Mouse (Mus musculus): ENCODE measurements around the gene Sf3b5.
"Not testable (repeated sequence)": the region's sequence is repeated elsewhere in the genome, so short reads cannot be mapped to it uniquely, and the experiment has no call there.

Sf3b5 gene

DNA sequence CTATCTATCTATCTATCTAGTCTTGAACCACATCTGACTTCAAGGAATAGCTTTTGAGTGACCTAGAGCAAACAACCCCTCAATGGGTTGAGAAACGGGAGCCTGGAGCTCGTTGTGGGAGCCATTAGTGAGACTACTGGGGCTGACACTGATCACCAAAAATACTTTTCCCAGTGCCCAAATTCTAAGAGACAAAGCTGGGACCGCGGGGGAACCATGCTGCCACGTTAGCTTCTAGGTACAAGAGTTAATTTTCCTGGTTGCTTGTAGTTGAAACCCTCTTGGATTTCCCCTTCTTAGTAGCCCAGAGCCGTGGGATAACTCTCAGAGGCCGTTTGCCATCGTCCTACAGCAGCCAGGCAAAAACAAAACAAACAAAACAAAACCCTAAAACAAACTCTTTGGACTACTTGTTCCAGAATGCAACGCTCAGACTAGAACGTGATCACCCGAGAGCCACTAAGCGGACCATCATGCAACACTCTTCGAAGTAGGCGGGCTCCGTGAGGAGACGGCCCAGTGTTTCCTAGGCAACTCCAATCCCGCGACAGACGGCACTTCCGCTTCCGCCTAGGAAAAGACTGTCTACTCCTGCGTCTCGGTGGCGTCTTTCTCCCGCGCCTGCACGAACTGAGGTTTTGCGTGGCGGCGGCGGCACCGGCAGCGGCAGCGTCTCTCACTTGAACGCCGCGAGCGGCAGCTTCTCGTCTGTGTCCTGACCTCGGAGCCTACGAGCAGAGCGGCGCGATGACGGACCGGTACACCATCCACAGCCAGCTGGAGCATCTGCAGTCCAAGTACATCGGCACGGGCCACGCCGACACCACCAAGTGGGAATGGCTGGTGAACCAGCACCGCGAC, 3.0 kb downstream of the Sf3b5 start:
- DNase-seq (ENCODE audit: low read depth, low spot score) = peak; percentile 96

DNA sequence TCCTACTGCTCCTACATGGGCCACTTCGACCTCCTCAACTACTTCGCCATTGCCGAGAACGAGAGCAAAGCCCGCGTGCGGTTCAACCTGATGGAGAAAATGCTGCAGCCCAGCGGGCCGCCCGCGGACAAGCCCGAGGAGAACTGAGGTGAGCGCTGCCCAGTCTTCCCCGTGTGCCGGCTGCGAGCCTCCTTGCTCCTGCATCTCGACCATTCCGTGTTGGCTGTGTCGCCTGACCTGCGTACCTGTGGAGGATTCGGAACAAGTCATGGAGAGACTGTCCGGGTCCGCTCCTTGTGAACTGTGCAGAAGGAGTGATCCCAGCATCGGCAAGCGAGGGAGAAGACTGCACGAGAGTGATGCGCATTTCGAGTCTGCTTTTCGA, 3.6 kb downstream of the Sf3b5 start:
- DNase-seq (ENCODE audit: low read depth, low spot score) = no peak

DNA sequence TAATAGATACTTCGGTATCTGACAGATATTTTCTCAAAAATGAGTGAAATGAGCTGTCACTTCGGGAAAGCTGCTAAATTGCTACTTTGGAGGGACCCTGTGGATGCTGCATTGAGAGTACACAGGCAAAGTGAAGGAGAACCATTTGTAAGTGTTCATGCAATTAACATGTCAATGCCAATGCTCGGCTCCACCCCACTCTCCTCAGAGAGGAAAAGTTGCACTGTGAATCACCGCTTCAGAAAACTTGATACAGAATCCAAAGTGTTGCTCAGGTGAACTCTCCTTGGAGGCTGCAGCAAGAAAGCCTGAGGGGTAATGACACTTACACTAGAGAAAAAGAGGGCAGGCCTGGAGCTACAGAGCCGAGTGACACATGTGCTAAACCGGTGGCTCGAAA, 8.9 kb downstream of the Sf3b5 start:
- DNase-seq (ENCODE audit: low read depth, low spot score) = no peak

DNA sequence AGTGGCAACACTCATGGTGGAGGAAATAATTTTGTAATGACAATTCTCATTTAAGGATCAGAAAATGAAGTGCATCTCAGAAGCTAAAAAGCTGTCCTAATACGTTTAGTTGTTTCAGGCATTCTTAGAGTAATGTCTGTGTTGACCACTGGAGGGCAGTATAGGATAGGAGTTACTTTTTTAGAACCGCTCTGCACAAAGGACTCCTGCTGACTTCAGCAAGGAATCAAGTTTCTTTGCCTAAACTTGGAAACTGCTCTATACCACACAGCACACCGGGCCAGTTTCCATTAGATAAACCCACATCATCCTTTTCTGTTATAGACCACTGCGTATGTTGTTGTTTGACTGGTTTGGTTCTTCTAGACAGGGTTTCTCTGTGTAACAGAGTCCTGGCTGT, 11.4 kb downstream of the Sf3b5 start:
- peak; percentile 73 for DNase-seq (ENCODE audit: low read depth, low spot score)

DNA sequence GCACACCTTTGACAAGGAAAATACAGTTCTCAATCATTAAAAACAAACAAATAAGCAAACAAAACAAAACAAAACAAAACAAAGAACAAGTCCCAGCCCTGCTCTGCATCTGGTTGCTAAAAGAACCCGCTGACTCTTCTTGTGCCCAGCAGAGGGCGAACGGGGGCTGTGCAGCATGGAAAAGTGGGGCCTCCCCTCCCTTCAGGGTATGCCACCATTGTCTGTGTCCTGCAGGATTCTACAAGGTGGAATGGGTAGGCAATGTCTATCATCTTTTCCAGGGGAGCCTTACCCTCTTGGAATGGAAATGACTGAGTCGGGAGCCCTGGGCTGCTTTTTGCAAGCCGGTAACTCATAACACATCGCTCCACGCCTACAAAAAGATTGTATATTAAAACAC, 13.4 kb downstream of the Sf3b5 start:
- DNase-seq (ENCODE audit: low read depth, low spot score) = no peak

DNA sequence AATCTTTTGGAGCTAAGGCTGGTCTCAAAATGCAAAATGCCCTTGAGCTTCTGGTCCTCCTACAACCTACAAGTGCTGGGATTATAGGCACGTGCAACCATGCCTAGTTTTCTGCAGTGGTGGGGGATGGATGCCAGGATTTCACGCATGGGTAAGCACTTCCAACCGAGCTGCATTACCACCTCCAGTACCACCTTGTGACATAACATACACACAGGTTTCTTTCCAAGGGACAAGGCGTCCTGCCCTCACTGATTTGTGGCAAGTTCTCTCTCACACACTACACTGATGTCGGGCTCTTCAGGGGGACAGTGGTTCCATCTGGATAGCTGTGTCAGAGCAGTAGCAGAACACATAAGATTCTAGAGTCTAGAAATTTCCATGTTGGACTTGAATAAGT, 13.9 kb downstream of the Sf3b5 start:
- no peak for DNase-seq (ENCODE audit: low read depth, low spot score)

DNA sequence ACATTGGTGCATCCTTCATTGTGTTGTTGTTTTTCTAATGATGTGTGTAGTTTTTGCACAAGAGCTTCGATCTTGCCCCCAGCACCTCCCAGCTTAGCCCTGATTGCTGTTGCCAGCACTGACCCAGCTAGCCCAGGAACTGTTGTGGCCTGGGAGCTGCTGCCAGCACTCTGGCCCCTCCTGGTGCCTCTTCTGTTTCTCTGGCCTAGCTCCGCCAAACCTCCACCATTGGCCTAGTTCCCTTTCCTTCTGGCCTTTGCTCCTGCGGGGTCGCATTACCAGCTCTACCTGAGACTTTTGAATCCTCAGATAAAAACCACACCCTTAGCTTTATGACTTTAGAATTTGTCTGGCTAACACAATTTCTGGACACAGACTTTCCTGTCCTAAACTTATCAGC, 17.0 kb downstream of the Sf3b5 start:
- no peak for DNase-seq (ENCODE audit: low read depth, low spot score)

DNA sequence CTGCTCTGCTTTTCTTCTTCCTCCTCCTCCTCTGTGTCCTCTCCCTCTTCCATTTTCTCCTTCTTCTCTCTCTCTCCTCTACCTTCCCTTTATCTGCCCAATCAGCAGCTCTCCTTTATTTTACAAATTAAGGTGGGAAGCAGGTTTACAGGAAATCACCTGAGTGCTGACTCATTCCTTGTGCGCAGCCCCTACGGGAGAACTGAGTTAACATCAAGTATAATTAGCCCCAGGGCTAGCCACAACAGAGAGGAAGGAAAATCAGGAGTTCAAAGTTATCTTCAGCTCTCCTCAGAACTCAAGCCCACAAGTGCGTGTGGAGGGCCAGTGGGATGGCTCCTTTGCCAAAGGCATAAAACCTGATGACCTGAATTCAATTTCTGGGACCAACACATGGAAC, 18.8 kb downstream of the Sf3b5 start:
- not testable (repeated sequence) for DNase-seq (ENCODE audit: low read depth, low spot score)

DNA sequence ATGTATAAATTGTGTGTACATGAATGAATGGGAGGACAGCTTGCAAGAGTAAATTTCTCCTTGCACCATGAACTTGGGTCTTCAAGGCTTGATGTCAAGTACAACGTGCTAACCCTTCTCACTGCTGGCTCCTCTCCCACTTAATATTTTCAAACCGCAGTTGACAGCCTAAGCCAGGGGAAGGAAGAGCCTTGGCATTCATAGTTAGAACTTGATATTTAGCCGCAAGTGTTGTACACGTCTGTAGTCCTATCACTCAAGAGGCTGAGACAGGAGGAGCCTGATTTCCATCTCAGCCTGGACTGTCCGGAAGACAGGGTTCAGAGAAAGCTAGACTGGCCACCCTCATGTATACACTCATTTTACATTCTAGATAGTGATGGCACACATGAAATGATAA, 22.6 kb downstream of the Sf3b5 start:
- DNase-seq (ENCODE audit: low read depth, low spot score) = no peak

DNA sequence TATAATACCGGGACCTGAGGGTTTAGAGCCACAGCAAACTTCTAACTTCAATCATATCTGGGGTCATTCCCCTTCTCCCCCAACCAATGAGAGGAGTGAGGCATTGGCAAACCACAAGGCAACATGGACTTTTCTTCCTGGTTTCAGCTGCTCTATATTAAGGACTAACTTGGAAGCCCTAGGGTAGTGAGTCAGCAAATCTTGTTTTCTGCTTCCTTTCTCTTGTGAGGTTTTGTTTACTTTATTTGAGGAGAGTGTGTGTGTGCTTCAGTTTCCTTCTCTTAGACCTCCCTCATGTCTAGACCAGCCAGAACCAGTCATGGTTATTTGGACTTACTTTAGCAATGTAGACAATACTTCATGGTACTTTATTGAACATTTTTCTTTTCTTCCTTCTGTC, 23.1 kb downstream of the Sf3b5 start:
- DNase-seq (ENCODE audit: low read depth, low spot score) = no peak

DNA sequence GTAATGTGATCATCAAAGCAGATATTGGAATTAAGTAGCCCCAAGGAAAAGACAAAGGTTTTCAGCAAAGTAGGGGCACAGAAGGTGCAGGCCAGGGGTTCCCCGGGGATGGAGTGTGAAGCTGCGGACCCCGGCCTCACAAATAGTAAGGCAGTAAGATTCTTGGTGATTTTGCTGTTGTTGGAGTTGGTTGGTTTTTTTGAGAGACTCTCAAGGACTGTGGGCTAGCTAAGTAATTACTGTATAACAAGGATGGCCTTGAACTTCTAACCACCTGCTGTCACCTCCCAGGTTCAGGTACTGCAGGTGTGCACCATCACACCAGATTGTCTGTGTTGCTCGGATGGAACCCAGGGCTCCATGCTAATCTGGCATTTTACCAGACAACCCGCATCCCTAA, 24.3 kb downstream of the Sf3b5 start:
- DNase-seq (ENCODE audit: low read depth, low spot score) = no peak

DNA sequence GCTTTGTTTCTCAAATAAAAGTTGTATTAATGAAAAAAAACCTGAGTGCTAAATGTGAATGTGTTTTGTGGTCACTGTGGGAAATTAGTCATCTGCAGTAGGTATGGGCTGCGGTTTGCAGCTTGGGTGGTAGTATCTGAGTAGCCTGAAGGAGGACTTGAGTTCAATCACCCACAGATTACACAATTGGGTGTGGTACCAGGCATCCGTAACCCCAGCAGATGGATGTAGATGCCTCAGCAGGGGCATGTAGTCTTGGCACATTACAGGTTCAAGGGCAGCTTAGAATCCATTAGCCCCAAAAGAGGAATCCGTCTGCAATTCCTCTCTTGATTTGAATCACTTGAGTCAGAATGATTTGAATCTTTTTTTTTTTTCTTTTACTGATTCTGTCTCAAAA, 30.1 kb downstream of the Sf3b5 start:
- DNase-seq (ENCODE audit: low read depth, low spot score) = no peak

DNA sequence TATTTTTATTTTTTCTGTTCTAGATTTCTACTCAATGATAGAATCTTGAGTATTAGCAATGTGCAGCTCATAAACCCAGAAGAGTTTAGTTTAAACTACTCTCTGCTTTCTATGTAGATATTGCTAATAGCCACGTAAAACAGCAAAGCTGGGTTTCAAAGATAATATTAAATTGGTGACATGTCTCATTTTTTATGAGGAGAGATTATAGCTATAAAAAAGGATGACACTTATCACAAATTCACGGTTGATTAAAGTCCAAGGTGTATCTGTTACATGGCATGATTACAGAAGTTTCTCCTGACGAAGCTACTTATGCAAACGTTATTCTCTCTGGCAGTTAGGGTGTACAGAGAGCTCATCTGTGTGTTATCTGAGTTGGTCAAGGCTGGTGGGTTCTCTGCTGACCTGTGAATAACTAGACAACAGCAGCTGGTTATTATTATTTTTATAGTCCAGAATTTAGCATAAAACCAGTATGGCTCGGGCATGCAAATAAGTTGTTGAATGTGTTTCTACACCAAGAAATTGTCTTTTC, 34.6 kb downstream of the Sf3b5 start:
- DNase-seq (ENCODE audit: low read depth, low spot score) = no peak

DNA sequence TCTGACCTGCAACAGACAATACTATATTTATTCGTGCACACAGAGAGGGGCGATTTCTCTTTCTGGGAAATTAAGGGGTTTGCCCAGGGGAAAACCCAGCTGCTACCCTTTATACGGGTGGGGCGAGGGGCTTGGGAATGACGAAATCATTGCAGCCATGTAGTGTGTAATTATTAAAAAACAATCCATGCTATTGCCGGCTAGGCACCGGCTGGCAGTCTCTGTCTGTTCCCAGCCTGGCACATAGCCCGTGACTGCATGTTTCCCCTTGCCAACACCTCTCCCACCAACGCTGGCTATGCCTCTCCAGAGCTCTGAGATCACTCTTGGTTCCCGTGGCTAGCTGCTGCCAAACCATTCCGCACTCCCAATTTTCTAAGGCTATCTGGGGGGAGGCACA, 39.5 kb downstream of the Sf3b5 start:
- DNase-seq (ENCODE audit: low read depth, low spot score) = no peak

DNA sequence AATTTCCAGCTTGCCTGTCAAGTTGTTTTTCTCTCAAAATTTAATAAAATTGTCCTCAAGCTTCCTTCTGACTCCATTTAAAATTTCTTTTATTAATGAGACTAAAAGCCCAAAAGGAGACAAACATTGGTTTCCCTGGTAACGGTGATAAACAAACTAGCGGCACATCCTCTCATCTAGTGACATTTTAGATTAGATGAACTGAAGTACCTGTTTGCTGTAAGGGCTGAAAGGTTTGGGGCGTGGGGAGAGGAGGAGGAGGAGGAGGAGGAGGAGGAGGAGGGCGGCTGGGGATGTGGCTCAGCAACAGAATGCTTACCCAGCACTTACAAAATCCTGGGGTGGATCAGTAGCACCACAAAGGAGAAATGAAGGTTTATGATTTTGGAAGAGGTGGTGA, 42.7 kb downstream of the Sf3b5 start:
- no peak for DNase-seq (ENCODE audit: low read depth, low spot score)

DNA sequence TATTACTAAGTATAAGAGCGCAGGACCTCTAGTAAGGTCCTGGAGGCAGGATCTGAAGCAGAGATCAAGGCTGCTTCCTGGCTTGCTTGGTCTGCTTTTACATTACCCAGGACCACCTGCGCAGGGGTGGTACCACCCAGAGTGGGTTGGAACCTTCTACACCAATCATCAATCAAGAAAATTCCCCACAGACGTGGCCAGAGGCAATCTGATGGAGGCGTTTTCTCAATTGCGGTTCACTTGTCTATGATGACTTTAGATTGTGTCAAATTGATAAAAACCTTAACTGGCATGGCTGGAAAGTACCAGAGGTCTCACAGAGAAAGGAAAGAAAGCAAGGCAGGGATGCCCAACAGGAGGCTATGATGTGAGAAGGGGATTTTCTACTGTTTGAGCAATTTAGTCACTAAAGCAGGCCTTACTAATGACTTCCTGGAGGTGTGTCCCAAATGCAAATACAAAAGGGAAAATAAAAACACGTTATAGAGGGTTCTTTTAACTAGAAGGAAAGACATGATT, 51.8 kb downstream of the Sf3b5 start:
- DNase-seq (ENCODE audit: low read depth, low spot score) = no peak
